ENCODE assay signal across 10 mouse cellular contexts in genomic region chr13:50964070-50964469, GRCm38 (mm10).
DNase-seq lines count a peak whose midpoint lies in the region; ATAC-seq and TF ChIP-seq lines count a peak whose summit lies in the region.
"Had no signal": no experiment of that assay in that cellular context is flagged by ENCODE, and none has a peak within 500 bp of the region (broad histone marks: within the 10 kb centered on the region; RNA-seq: fewer than 3 reads in every experiment).

No protein-coding gene starts in this region.

- 68% methylated on average over 9 of the region's 9 CpGs for WGBS in heart, embryonic 12.5 days
- WGBS in lung, adult 2 months: 77% methylated on average over 9 of the region's 9 CpGs

- no peaks in the 10 kb centered on the region for H3K4me1 ChIP-seq in heart, embryonic 12.5 days (replicated peaks)
- no peaks in the 10 kb centered on the region for H3K4me1 ChIP-seq in lung, adult 2 months (ENCODE audit: control insufficient read depth, insufficient read depth, low read length)
- H3K4me1 ChIP-seq: heart, embryonic 13.5 days; lung, embryonic 15.5 days had no signal

- H3K4me3 ChIP-seq in heart, embryonic 12.5 days: no peak overlapping the region
- H3K4me3 ChIP-seq in lung, adult 2 months (replicated peaks; ENCODE audit: extremely low read depth, low read depth, low read length): no peak overlapping the region
- H3K4me3 ChIP-seq: heart, embryonic 13.5 days; lung, embryonic 15.5 days had no signal

- H3K36me3 ChIP-seq in heart, embryonic 12.5 days: no peaks in the 10 kb centered on the region
- H3K36me3 ChIP-seq: heart, embryonic 13.5 days; lung, embryonic 15.5 days had no signal

- no peak overlapping the region for H3K4me2 ChIP-seq in heart, embryonic 12.5 days
- H3K4me2 ChIP-seq: heart, embryonic 13.5 days; lung, embryonic 15.5 days had no signal

- no peak for ATAC-seq in heart, embryonic 12.5 days (ENCODE audit: insufficient number of reproducible peaks, low FRiP score)

- TF ChIP-seq POLR2A in lung, adult 2 months (IDR thresholded peaks at IDR 0.05; ENCODE audit: borderline replicate concordance, extremely low read depth, low read depth, low read length): no peak

- TF ChIP-seq CTCF in lung, adult 2 months (IDR thresholded peaks at IDR 0.05; ENCODE audit: insufficient read depth, low read length): peak; percentile 62

- no peak overlapping the region for H3K27ac ChIP-seq in heart, embryonic 12.5 days (ENCODE audit: poor library complexity, severe bottlenecking)
- H3K27ac ChIP-seq: heart, embryonic 13.5 days; lung, embryonic 15.5 days had no signal

- no peak overlapping the region for H3K9ac ChIP-seq in heart, embryonic 12.5 days
- H3K9ac ChIP-seq: heart, embryonic 13.5 days; lung, embryonic 15.5 days had no signal

- H3K27me3 ChIP-seq in heart, embryonic 12.5 days (replicated peaks): no peaks in the 10 kb centered on the region
- H3K27me3 ChIP-seq: heart, embryonic 13.5 days; lung, embryonic 15.5 days had no signal

- DNase-seq in heart, postnatal 4 days: peak; percentile 32
- DNase-seq in A20 (ENCODE audit: low read depth, low spot score) (peak; percentile 60), R1 (ENCODE audit: low read depth, low spot score) (peak; percentile 81)
- DNase-seq in lung, adult 2 months: no peak
- DNase-seq in left cerebral cortex, adult 8-10 months (ENCODE audit: low spot score in 2 of 2): no peak
- DNase-seq in frontal cortex, postnatal 25 days (ENCODE audit: low spot score in 2 of 2): no peak
- DNase-seq in right cerebral cortex, postnatal 36 days (ENCODE audit: low spot score in 2 of 2): no peak

- H3K9me3 ChIP-seq in heart, embryonic 12.5 days (replicated peaks): 0 out of 2 replicates have a peak, but pooled peaks cover 2% of the 10 kb centered on the region
- H3K9me3 ChIP-seq: heart, embryonic 13.5 days; lung, embryonic 15.5 days had no signal

Comparison
In these comparisons a context has a peak if more than half of its experiments do, and no peak if none do; other contexts are left out.
1. DNase-seq: peak in heart, postnatal 4 days (single experiment), A20 (single experiment) and R1 (single experiment); none in lung, adult 2 months (single experiment), left cerebral cortex, adult 8-10 months (0 of 2), frontal cortex, postnatal 25 days (0 of 2) and right cerebral cortex, postnatal 36 days (0 of 2).